20 mouse cellular contexts compared by ENCODE assay signal in genomic region chr11:5243208-5243607, GRCm38 (mm10). TPM values are rescaled to one million over a fixed set of nuclear protein-coding genes. Genes with fewer than 3 reads are reported as not detected.
DNase-seq lines count a peak whose midpoint lies in the region; ATAC-seq and TF ChIP-seq lines count a peak whose summit lies in the region.
"Had no signal": no experiment of that assay in that cellular context is flagged by ENCODE, and none has a peak within 500 bp of the region (broad histone marks: within the 10 kb centered on the region; RNA-seq: fewer than 3 reads in every experiment).

No protein-coding gene starts in this region.

- no peak for ATAC-seq in heart, postnatal 0 days (ENCODE audit: insufficient read depth, low read depth)
- no peak for ATAC-seq in heart, embryonic 11.5 days (replicated peaks; ENCODE audit: insufficient number of reproducible peaks, low FRiP score, low TSS enrichment)
- ATAC-seq in lung, embryonic 16.5 days (ENCODE audit: low read depth) = no peak
- ATAC-seq in midbrain, postnatal 0 days (ENCODE audit: low FRiP score) = no peak
- ATAC-seq: forebrain, embryonic 15.5 days; Patski had no signal

- 93% methylated on average over 7 of the region's 7 CpGs for WGBS in heart, postnatal 0 days
- WGBS in heart, embryonic 11.5 days (ENCODE audit: insufficient replicate concordance) = 88% methylated on average over 7 of the region's 7 CpGs
- WGBS in lung, embryonic 16.5 days = 87% methylated on average over 7 of the region's 7 CpGs
- WGBS in midbrain, postnatal 0 days = 96% methylated on average over 7 of the region's 7 CpGs

- H3K4me2 ChIP-seq in heart, postnatal 0 days (ENCODE audit: low read depth, low read length) = no peak overlapping the region
- H3K4me2 ChIP-seq in heart, embryonic 11.5 days = no peak overlapping the region
- H3K4me2 ChIP-seq in lung, embryonic 16.5 days (ENCODE audit: low read depth, low read length) = no peak overlapping the region
- no peak overlapping the region for H3K4me2 ChIP-seq in midbrain, postnatal 0 days (ENCODE audit: low read depth, low read length, poor library complexity, severe bottlenecking)
- H3K4me2 ChIP-seq: forebrain, embryonic 15.5 days; hindbrain, embryonic 15.5 days had no signal

- no peaks in the 10 kb centered on the region for H3K27me3 ChIP-seq in heart, postnatal 0 days (ENCODE audit: control insufficient read depth, insufficient read depth, low read length)
- no peaks in the 10 kb centered on the region for H3K27me3 ChIP-seq in heart, embryonic 11.5 days (ENCODE audit: control insufficient read depth, insufficient read depth, low read length)
- H3K27me3 ChIP-seq in lung, embryonic 16.5 days (ENCODE audit: control insufficient read depth, insufficient read depth, low read depth, low read length) = no peaks in the 10 kb centered on the region
- no peaks in the 10 kb centered on the region for H3K27me3 ChIP-seq in midbrain, postnatal 0 days (ENCODE audit: insufficient read depth, low read length)
- H3K27me3 ChIP-seq: CH12.LX; embryonic facial prominence, embryonic 12.5 days; forebrain, embryonic 15.5 days; heart, embryonic 12.5 days; hindbrain, embryonic 15.5 days; Patski had no signal

- TF ChIP-seq POLR2A in embryonic fibroblast, embryonic 13.5 days (IDR thresholded peaks at IDR 0.05; ENCODE audit: low read depth, low read length) = no peak

- DNase-seq in heart, adult 11 months = peak; percentile 90
- no peak for DNase-seq in heart, adult 8-10 months (ENCODE audit: low spot score)
- DNase-seq in heart, postnatal 0 days (ENCODE audit: low spot score) = no peak
- no peak for DNase-seq in lung, postnatal 14 days
- no peak for DNase-seq in midbrain, postnatal 0 days (ENCODE audit: low spot score)
- DNase-seq: adrenal gland, adult 2 months; adrenal gland, postnatal 25 days; cerebellum, adult 18-20 months; cerebellum, adult 9-11 months; embryo, embryonic 11 days; gastrocnemius, postnatal 10 days had no signal

- peak overlapping the region; percentile 85 for H3K27ac ChIP-seq in heart, postnatal 0 days (ENCODE audit: low read depth)
- no peak overlapping the region for H3K27ac ChIP-seq in heart, embryonic 11.5 days (ENCODE audit: low read depth, low read length)
- H3K27ac ChIP-seq in lung, embryonic 16.5 days (ENCODE audit: low read length) = 0 out of 2 replicates have a peak overlapping the region, but pooled peaks have one; percentile 7
- peak overlapping the region; percentile 94 for H3K27ac ChIP-seq in embryonic fibroblast, embryonic 13.5 days (ENCODE audit: insufficient read depth, low read length)
- H3K27ac ChIP-seq in midbrain, postnatal 0 days (ENCODE audit: low read depth, low read length) = no peak overlapping the region
- H3K27ac ChIP-seq: hindbrain, embryonic 15.5 days had no signal

- peaks cover 52% of the 10 kb centered on the region for H3K4me1 ChIP-seq in heart, postnatal 0 days (ENCODE audit: control insufficient read depth, insufficient read depth)
- H3K4me1 ChIP-seq in heart, embryonic 11.5 days (ENCODE audit: control insufficient read depth, insufficient read depth, low read length) = peaks cover 45% of the 10 kb centered on the region
- H3K4me1 ChIP-seq in lung, embryonic 16.5 days (replicated peaks; ENCODE audit: control insufficient read depth, insufficient read depth, low read length) = peaks cover 44% of the 10 kb centered on the region
- peaks cover 20% of the 10 kb centered on the region for H3K4me1 ChIP-seq in embryonic fibroblast, embryonic 13.5 days (ENCODE audit: control insufficient read depth, insufficient read depth, low read length)
- H3K4me1 ChIP-seq in midbrain, postnatal 0 days (ENCODE audit: insufficient read depth, low read length) = peaks cover 8% of the 10 kb centered on the region; the same call in 1 of the 2 replicates

- peaks cover 30% of the 10 kb centered on the region for H3K36me3 ChIP-seq in heart, postnatal 0 days (replicated peaks; ENCODE audit: control insufficient read depth, insufficient read depth, low read length)
- no peaks in the 10 kb centered on the region for H3K36me3 ChIP-seq in heart, embryonic 11.5 days (ENCODE audit: control insufficient read depth, insufficient read depth, low read length)
- H3K36me3 ChIP-seq in lung, embryonic 16.5 days (ENCODE audit: control insufficient read depth, insufficient read depth, low read length) = peaks cover 6% of the 10 kb centered on the region
- H3K36me3 ChIP-seq in midbrain, postnatal 0 days (ENCODE audit: insufficient read depth, low read length) = no peaks in the 10 kb centered on the region
- H3K36me3 ChIP-seq: forebrain, embryonic 15.5 days; hindbrain, embryonic 15.5 days had no signal

- H3K9me3 ChIP-seq in heart, postnatal 0 days (replicated peaks; ENCODE audit: control insufficient read depth, low read length) = no peaks in the 10 kb centered on the region
- no peaks in the 10 kb centered on the region for H3K9me3 ChIP-seq in heart, embryonic 11.5 days (replicated peaks; ENCODE audit: control insufficient read depth, low read length)
- H3K9me3 ChIP-seq in lung, embryonic 16.5 days (ENCODE audit: control insufficient read depth, low read length) = no peaks in the 10 kb centered on the region
- no peaks in the 10 kb centered on the region for H3K9me3 ChIP-seq in midbrain, postnatal 0 days (ENCODE audit: low read length)
- H3K9me3 ChIP-seq: embryonic facial prominence, embryonic 12.5 days; forebrain, embryonic 15.5 days; heart, embryonic 12.5 days; hindbrain, embryonic 15.5 days had no signal

- no peak for TF ChIP-seq EP300 in heart, postnatal 0 days (IDR thresholded peaks at IDR 0.05; ENCODE audit: low read depth)

- no peak overlapping the region for H3K4me3 ChIP-seq in heart, postnatal 0 days (ENCODE audit: low read depth, low read length)
- H3K4me3 ChIP-seq in heart, embryonic 11.5 days (ENCODE audit: low read depth, low read length) = no peak overlapping the region
- H3K4me3 ChIP-seq in lung, embryonic 16.5 days (ENCODE audit: low read length) = no peak overlapping the region
- H3K4me3 ChIP-seq in embryonic fibroblast, embryonic 13.5 days (ENCODE audit: insufficient read depth, low read length) = no peak overlapping the region
- H3K4me3 ChIP-seq in midbrain, postnatal 0 days (ENCODE audit: low read depth, low read length) = no peak overlapping the region
- H3K4me3 ChIP-seq: embryonic facial prominence, embryonic 12.5 days; forebrain, embryonic 15.5 days; hindbrain, embryonic 15.5 days had no signal

- no peak for TF ChIP-seq CTCF in heart, postnatal 0 days (IDR thresholded peaks at IDR 0.05; ENCODE audit: low read depth)
- no peak for TF ChIP-seq CTCF in embryonic fibroblast, embryonic 13.5 days (IDR thresholded peaks at IDR 0.05; ENCODE audit: borderline replicate concordance, insufficient read depth, low read length)
- TF ChIP-seq CTCF in midbrain, postnatal 0 days (IDR thresholded peaks at IDR 0.05) = no peak

- no peak overlapping the region for H3K9ac ChIP-seq in heart, postnatal 0 days (replicated peaks; ENCODE audit: low read depth, low read length)
- no peak overlapping the region for H3K9ac ChIP-seq in heart, embryonic 11.5 days (ENCODE audit: low read depth, low read length)
- H3K9ac ChIP-seq in lung, embryonic 16.5 days (ENCODE audit: low read length) = no peak overlapping the region
- no peak overlapping the region for H3K9ac ChIP-seq in midbrain, postnatal 0 days (replicated peaks; ENCODE audit: low read length, poor library complexity, severe bottlenecking)
- H3K9ac ChIP-seq: embryonic facial prominence, embryonic 12.5 days; forebrain, embryonic 15.5 days; heart, embryonic 12.5 days; hindbrain, embryonic 15.5 days had no signal

RNA-seq across cellular contexts. Expression of gene Kremen1, which starts 18.1 kb away (rescaled TPM):
- total RNA-seq in heart, adult 8-10 months (2022) = 100 to 1,000 TPM in 2 of 4 experiments, 10 to 100 TPM in 2; 86.5 to 107 (median 100) TPM
- total RNA-seq in heart, postnatal 0 days (2014; rRNA removed; ENCODE audit: low replicate concordance) = 90.2 and 103 TPM in 2 replicates
- polyA plus RNA-seq in heart, postnatal 0 days (2015; fragmentation: Nextera tagmentation; extraction: Ambion mirVana) = 24.3 and 28.5 TPM in 2 replicates
- polyA plus RNA-seq in heart, embryonic 11.5 days (2014; fragmentation: Nextera tagmentation; extraction: Ambion mirVana) = 16.3 and 21.7 TPM in 2 replicates
- polyA plus RNA-seq in lung, embryonic 16.5 days (2015; fragmentation: Nextera tagmentation; extraction: Ambion mirVana) = 18.6 and 20.5 TPM in 2 replicates
- 28.3 and 33.8 TPM in 2 replicates for polyA plus RNA-seq in embryonic fibroblast, embryonic 13.5 days (2011; ENCODE audit: insufficient read length, low read depth, missing spikeins)
- total RNA-seq in midbrain, postnatal 0 days (2014; rRNA removed) = 8.5 and 11.2 TPM in 2 replicates
- 2.3 and 2.5 TPM in 2 replicates for polyA plus RNA-seq in midbrain, postnatal 0 days (2015; fragmentation: Nextera tagmentation; extraction: Ambion mirVana)

Comparison
In these comparisons a context has a peak if more than half of its experiments do, and no peak if none do; other contexts are left out.
1. H3K27ac ChIP-seq: peak in heart, postnatal 0 days (single experiment), lung, embryonic 16.5 days (single experiment) and embryonic fibroblast, embryonic 13.5 days (single experiment); none in heart, embryonic 11.5 days (single experiment) and midbrain, postnatal 0 days (single experiment).